Mouse (Mus musculus): ENCODE results near the gene Cd200r3. TPM values are rescaled to one million over a fixed set of nuclear protein-coding genes. Genes with fewer than 3 reads are reported as not detected.

Gene Cd200r3
- total RNA-seq, 4 experiments from 2014 or later = not detected

DNA sequence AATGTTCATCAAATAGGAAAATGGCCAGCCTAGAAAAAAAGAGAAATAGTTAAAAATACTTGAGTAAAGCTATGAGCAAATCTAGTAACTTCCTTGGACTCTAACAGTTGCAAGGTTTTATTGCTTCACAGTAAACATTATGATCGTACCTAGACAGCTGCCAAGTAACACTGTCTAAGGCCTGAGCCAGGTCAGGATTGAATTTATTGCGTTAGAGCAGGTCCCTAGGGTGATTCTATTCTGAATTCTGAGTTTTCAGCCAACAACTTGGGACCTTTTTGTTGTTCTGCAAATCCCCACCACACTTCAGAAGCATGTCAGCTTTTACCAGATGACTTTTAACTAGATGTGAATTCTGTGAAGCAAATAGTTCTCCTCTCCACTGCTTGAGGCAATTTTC, 87.3 kb downstream of the Cd200r3 start:
- peak in 1 of 2 experiments; percentile 9 for DNase-seq (ENCODE audit: low spot score in 2 of 2)

Other genes with a start within 250 kb of the Cd200r3 start
- 1 to 10 TPM; 2.9 to 5.6 (median 3.3) TPM for gene Nepro, start 219.4 kb upstream of the Cd200r3 start, total RNA-seq (2022)
- gene Gtpbp8, start 197.3 kb upstream of the Cd200r3 start, total RNA-seq (2022) = 1 to 10 TPM; 4.7 to 9.5 (median 6.7) TPM
- under 1 TPM in 1 of 4 experiments, not detected in 3; 0.16 TPM for gene Cd200r1, start 177.9 kb upstream of the Cd200r3 start, total RNA-seq (2022)
- gene Cd200r4, start 131.9 kb upstream of the Cd200r3 start, total RNA-seq (2022) = not detected
- gene Cd200r2, start 76.6 kb upstream of the Cd200r3 start, total RNA-seq (2022) = not detected
- 10 to 100 TPM in 3 of 4 experiments, 1 to 10 TPM in 1; 9.3 to 24.8 (median 12.4) TPM for gene Ccdc80, start 149.7 kb downstream of the Cd200r3 start, total RNA-seq (2022)
- gene Slc35a5, start 215.0 kb downstream of the Cd200r3 start, total RNA-seq (2022) = 1 to 10 TPM; 4.0 to 5.5 (median 4.6) TPM
- 10 to 100 TPM; 20.5 to 23.3 (median 21.9) TPM for gene Atg3, start 215.1 kb downstream of the Cd200r3 start, total RNA-seq (2022)

All from gastrocnemius, adult 8-10 months (tissue).